Mouse (Mus musculus): Measurements from ENCODE around the gene Aplf.
A peak's percentile ranks its signal among the peaks of the same experiment; 100 is the strongest.

Gene Aplf

DNA sequence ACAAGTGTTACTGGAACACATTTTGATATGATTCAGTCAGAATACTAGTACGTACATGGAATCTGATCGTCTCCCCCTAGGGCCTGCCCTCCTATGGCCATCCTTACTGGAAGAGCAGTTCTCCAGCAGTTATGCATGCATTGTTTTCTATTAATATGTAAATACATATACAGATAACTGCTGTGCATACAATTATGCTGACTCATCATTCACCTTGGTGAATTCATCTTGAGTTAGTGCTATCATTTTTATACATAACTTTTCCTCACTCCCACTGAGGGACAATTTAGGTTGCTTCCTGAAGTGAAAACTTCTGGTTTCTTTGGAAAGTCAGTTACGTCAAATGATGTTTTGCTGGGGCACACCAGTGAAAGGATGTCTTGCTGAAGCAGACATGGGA is 48.8 kb downstream of the Aplf start:
- DNase-seq: no peak

DNA sequence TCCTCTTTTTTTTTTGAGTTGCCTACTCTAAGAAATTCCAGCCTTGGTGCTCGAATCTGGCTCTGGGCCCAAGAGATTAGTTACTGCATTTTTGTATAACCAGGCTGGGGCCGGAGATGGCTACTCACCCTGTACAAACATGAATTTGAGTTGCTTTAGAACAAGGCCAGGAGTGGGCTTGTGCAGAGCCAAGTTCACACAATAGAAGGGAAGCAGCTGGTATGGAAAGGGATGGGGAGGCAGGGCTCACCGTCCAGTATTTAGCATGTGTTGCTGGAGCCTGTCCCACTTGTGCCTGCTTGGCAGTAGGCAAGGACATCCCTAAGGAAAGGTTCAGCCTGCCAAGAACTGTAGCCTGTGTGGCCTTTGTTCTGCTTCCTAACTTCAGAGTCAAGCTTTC is 50.7 kb downstream of the Aplf start:
- DNase-seq: peak; percentile 5

DNA sequence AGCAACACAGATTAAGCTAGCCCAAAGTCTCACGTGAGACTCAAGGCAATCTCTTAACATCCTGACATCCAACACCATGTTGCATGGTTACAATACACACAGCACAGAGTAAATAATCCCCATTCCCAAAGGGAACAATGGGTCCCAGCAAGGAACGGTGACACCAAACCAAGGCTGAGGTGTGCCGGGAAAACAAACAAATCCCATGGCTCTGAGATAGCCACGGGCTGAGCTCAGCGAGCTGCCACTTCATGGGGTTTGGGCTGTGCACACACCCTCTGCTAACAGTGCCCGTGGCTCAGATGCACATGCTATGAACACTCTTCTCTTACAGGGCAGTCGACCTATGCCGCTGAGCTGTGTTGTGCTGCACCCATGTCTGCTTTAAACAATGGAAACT is 54.0 kb downstream of the Aplf start:
- DNase-seq: no peak

DNA sequence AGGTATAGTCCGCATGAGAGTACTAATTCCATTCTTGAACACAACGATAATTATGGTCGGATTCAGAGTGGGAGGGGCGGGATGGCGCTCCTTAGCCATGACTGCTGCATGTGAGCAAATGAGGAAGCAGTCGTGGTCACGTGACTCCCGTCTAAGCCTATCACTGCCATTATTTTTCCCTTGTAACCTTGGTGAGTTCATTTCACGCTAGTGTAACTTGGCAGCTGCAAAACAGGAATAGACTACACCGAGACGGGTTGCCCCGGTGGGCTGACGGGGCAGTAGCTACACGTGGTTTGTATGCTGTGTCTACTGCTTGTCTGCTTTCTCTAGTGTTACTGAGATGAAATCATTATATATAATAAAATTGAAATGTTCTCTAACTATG is 56.3 kb downstream of the Aplf start:
- DNase-seq: no peak

DNA sequence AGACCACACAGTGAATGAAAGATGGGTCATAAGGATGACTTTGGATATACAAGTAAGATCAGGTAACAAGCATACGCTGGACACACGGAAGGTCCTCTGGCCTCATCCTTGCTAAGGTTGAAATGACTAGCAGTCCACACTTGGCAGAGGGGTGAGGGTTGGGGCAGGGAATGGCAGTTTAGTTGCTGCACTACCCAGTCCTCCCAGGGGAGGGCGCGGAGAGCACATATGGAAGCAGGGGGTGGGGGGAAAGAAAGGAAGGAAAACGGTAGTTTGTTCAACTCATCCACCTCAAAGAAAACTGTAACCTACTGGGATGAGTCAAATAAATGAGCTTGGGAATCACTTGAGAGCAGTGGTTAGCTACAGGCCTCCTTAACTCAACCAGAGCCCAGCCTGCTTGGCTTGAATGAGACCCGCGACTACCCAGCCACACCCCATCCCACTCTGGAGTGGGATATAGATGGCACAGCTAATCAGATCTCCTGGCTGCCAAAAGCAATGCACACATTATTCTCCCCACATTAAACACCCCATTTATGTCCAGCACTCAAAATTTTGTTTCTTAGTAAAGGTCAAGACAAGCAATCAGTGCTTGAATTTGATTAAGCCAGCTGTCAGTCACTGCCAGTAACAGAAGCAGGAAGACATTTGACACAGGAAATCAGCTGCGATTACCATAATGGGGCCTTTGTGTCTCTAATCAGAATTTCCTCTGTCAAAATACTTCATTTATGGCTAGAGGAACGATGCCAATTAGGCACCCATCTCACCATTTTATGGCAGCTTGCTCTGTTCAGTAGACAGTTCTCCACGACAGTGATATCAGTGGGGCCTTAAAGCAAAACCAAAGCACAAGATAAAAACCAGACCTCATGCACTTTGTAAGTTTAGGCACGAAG is 56.9 kb downstream of the Aplf start:
- peak; percentile 9 for DNase-seq

- no peak for DNase-seq
Observed at GRCm38 (mm10) chr6:87599825-87600224, 72.2 kb downstream of the Aplf start.

- DNase-seq: no peak
Observed at GRCm38 (mm10) chr6:87597116-87597833, 74.7 kb downstream of the Aplf start.

- no peak for DNase-seq
Observed at GRCm38 (mm10) chr6:87594188-87594587, 77.8 kb downstream of the Aplf start.

DNA sequence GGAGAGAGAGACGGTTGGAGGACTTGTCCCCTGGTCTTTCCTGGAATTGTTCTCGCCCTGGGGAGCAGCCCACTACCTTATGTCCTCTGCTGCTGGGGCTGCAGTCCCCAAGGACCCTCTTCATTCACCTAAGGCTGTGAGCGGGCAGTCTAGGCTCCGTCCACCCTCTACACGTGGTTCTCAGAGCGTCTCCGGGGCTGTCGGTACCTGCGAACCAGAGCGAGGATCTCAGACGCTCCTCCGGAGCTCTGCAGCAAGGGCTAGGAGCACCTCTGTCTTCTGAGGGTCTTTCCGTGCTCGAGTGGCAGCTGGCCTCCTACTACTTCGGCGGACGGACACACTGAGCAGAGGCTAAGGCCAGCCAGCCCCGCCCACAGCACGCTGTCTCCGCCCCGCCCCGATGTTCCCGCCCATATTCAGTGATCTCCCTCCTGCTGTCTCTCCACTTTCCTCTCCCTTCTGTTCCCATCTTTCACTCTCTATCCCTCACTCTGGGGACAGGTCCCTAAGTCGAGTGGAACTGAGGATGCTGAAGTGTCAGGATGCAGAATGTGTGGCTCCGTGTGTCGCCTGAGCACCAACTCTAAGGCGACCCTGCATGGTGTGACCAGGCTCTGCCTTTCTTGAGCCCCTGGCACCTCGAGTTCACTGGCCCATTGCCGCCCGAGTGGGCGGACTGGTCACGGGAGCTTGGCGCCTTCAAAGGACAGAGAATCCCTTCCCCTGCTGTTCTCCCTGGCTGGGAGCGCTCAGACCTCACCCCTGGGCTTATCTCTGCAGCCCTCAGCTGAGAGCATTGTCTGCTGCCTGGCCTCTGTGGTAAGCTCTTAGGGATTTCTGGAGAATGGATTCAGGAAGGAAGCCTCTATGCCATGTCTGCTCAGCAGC is 81.4 kb downstream of the Aplf start, which contains the start of gene Prokr1:
TSS of gene Prokr1 (minus strand) at position 350 of the 888 bp plus-strand sequence.
- DNase-seq: no peak

DNA sequence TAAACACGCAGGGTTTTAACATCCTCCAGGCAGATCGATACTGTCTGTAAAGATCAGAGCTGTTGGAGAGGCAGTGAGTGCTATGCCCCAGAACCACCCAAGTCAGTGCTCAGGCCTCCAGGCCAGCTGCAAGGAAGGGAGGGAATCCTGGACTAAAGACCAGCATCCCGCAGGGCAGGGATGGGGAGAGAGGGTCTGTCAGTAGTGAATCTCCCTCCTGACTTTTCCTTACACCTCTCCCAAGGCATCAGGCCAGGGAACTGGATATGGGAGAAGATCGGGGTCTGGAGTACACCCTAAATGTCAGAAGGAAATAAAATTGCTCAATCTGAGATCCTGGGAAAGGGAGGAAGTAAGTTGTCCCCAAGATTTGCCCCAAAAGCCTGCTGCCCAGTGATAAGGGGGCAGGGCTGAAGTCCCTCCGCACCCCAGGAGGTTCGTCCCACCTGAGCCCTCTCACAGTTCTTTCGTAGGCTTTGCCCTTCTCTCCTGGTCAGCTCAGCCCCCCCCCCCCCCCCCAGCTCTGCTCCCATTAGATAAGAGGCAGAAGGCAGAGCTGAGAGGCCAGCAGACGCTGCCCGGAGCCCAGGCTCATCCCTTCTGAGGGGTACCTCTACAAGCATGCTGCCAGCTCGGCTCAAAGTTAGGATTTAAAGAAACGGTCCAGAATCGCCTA is 82.1 kb downstream of the Aplf start:
- DNase-seq: no peak

DNA sequence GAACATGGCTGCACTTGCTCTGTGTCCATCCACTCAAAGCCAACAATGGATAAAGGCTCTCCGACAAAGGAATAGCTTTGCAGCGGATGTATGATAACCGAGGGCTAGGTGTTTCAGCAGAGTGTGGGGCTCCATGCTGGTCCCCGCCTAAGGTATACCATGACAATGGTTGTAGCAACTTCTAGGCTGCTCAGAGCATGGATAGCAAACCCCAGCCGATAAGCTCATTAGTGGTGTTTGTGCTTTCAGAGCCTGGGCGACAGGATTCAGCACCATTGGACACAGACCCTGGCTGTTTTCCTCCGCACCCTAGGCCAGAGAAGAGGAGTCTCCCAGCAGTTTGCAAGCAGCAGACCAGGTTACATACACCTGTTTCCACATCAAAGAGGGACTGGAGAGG is 88.0 kb downstream of the Aplf start:
- no peak for DNase-seq

GRCm38 (mm10) chr6:87583183-87583611 is 88.8 kb downstream of the Aplf start:
- no peak for DNase-seq

- DNase-seq: no peak
Observed at GRCm38 (mm10) chr6:87582456-87582855, 89.5 kb downstream of the Aplf start.

- DNase-seq: no peak
Observed at GRCm38 (mm10) chr6:87581581-87581980, 90.4 kb downstream of the Aplf start.

DNA sequence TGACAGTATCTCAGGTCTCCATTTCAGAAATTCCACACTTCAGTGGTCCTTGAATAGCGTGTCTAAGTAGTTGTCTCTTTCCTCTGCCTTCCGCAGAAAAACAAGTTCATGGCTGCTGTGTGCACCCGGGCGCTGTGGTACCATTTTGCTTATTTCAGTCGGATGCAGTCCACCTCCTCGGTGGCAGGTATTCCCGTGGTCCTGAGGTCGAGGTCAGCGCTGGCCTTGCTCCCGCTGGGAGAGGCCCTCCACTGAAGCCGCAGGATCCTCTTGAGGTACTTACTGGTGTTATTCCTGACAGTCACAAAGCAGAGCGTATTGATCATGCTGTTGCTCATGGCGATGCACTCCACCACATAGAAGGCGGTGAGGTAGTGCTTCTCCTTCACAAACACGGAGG is 90.9 kb downstream of the Aplf start:
- no peak for DNase-seq
